Mouse (Mus musculus): ENCODE measurements at regions not wholly inside any gene's neighbourhood (a gene's known extent, or its start where the extent isn't known, plus 50 kb on each side); places are given as distances from the start of the nearest gene placed in this dataset.
A peak's percentile ranks its signal among the peaks of the same experiment; 100 is the strongest.

DNA sequence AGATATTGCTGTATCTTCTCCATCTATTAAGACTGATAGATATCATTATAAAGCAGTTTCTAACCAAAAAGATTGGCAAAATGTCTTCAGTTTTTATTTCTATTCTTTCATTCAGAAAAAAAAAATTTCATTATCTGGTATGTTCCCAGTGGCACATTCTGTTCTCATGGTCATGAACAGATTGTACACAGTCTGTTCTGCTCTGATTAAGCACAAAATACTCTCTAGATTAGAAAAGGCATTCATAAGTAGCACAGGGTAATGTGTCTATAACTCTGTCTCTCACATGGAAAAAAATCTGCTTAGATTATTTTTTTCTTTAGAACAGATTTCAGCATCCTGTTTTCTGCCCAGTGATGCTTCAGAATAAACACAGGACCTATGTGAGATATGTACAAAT, 306.3 kb upstream of the Gm21830 start:
- DNase-seq: no peak

DNA sequence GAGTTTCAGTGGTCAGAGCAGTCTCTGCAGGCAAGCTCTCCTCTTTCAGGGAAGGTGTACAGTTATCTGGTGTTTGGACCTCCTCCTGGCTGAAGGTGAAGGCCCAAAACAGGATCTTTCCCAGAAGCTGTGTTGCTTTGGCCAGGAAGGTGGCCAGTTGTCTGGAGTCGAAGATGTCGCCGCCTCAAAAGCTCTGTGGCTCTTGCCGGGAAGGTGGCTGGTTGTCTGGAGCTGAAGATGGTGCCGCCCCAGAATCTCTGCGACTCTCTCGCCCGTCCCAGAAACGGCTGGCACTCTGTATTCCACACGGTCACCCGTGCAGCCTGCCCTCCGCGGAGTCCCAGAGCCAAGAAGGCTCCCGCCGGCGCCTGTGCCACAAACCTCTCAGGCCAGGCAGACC, 304.7 kb upstream of the Scn7a start:
- peak; percentile 1 for DNase-seq

DNA sequence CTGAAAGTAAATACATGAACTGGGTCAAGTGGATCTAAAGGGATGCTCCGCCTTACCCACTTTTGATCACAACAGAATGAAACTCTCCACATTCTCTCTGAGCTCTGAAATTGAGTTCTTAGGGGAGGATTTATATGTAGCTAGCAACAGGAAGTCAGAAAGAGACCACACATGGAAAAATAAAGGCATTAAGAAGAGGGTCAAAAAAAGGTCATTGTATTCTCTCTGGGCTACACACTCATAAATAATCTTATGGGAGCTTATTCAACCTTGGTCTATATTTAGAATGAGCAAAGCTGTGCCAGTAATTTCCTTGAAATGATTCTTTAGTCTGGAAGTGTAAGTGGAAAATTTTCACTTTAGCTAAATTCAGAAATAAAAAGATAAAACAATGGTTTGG, 284.2 kb upstream of the Scn7a start:
- no peak for DNase-seq
